Mouse (Mus musculus): Measurements from ENCODE around the gene Gdf15.

DNA sequence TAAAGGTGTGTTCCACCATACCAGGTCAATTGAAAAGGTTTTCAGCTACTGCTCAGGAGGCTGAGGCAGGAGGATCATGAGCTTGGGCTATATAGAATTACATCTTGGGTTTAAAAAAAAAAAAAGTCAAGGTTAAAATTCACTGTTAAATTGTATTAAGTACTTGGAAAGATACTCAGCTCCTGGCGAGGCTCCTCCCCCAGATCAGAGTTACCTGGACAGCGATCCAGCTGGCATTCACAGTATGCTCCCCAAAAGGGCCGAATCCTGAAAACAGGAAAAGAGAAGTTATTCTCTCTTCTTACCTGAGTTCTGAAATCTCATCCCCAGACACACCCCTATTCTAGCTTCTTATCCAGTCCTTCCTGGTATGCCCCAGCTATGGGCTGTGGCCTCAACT is 25.0 kb upstream of the Gdf15 start:
- no peak for TF ChIP-seq CTCF (IDR thresholded peaks at IDR 0.05; ENCODE audit: extremely low read depth, insufficient read depth, insufficient read length, insufficient replicate concordance)
- TF ChIP-seq POLR2A (IDR thresholded peaks at IDR 0.05; ENCODE audit: low read depth, low read length): no peak

Measured in spleen, adult 2 months (tissue).